Mouse (Mus musculus) left cerebral cortex, adult 9 months (tissue): ENCODE measurements around the gene Apoc1.

Experiments used
- DNase-seq, 2 experiments: peaks; one replicate each; pipeline ENCODE4 v3.0.0; 2022; ENCODE audit warnings: low spot score in 2 of 2

Gene Apoc1

DNA sequence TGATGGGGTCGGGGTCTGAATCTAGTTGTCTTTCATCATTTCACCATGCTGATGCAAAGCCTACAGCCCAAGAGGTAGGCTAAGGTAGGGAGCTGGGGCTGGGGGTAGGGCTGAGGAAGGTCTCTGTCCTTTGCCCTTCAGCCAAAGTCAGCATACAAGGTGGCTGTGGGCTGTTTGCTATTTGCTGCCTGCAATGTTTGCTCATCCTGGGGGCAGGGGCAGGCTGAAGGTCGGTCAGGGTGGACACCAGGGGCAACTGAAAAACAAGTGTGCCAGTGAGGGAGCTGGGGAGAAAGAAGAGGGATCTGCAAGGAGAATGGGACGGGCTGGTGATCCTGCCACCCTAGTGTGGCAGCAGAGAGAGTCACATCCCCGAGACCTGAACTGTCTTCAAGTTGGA lies 7.1 kb downstream of the Apoc1 start:
- DNase-seq: no peak

DNA sequence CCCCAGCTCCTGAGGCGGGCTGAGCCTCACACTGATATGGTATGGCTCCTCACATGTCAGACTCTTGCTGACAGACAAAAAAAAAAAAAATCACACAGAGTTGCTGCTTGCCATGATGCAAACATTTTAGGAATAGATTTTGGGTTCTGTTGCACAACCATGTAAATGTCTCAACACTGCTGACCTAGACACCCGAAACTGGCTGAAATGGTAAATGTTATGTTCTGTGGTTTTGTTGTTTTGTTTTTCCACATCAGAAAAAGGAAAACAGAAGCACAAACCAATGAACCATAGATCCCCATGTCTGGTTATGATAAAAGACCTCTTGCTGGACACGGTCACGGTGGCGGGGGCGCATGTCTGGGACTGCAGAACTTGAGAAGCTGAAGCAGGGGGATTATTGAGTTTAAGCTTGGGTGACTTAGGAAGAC lies 8.7 kb downstream of the Apoc1 start:
- DNase-seq: no peak

DNA sequence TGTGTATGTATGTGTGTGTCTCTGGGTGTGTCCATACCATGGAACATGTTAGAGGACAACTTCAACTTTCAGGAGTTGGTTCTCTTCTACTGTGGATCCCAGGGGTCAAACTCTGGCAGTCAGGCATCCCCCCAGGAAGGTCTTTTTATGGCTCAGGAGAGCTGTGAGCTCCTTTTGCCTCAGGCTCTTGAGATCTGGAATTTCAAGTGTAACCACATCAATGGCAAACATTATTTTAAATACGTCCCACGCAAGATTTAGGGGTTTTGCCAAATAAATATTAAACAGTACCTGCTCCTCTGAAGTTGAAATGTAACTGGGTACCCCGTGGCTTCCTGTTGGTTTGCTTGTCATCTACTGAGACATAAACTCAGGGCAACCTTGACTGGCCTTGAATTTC lies 9.5 kb downstream of the Apoc1 start:
- DNase-seq: no peak

DNA sequence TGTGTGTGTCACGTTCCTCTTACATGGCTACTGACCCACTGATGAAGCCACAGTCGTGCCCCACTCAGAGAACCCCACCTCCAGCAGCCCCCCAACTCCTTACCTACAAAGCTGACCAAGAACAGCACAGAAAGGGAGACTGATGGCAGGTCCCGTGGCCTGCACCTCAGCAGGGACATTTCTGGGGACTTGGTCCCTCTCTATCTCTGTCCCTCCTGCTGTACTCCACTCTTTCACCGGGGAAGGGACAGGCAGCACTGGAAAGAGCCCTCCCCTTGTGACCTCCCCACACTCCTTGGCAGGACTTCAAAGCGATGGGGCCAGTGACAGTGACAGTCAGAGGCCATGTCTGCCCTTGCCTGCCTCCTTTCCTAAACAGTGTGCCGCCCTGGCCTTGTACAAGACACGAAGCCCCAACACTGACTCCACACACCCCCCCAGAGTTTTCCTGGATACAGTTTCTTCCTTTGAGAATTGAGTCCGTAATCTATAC lies 11.2 kb downstream of the Apoc1 start, which contains the start of the genes Gm44805 and Apoc4:
Gm44805 (minus strand) TSS at position 222 of the 493 bp plus-strand sequence.
Apoc4 (minus strand) TSS at position 278 of the 493 bp plus-strand sequence.
- no peak for DNase-seq

DNA sequence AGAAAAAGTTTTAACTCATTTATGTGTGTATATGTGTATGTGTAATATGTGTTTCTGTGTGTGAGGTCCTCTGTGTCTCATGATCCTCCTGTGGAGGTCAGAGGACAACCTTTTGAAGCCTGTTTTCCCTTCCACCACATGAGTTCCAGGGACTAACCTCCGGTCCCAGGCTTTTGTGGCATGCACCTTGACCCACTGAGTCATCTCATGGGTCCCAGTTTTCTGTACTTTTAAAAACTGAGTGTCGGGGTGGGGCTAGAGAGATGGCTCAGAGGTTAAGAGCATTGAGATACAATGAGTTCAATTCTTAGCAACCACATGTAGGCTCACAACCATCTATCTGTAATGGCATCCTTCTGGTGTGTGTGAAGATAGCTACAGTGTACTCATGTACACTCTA lies 11.8 kb downstream of the Apoc1 start:
- no peak for DNase-seq

DNA sequence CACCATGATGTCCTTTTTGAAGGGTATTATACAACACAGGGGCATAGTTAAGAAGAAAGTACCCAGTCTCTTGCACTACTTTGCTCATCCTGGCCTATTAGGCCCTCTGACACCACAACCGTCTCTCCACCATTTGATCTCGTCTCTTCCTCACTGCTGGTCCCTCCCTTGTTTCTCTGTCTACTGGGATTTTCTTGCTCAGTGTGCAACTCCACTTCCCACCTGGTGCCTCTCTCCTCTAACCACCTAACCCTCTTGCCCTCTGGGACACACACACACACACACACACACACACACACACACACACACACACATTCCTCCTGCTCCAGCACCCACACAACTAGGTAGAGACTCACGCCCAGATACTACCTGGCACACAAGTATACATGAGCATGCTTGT lies 13.6 kb downstream of the Apoc1 start:
- DNase-seq: no peak

DNA sequence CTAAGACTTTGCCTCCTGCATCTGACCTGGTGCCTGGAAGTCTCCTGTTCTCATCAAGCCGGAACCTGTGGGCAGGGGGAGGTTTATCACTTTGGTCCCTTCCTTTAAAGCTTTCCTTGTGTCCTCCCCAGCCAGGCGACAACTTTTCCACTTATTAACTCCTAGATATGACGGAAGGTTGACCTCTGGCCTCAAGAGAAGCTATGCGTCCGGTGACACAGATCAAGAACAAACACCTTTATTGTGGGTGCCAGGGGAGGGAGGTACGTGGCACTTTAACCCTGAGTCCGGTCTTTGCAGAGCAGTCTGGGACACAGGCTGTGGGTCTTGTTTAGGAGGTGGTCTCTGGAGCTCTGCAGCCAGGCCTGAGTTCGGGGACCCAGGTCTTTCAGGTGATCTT lies 14.6 kb downstream of the Apoc1 start, which contains the start of gene Apoc2:
Apoc2 (minus strand) TSS at position 70 of the 400 bp plus-strand sequence.
- no peak for DNase-seq

DNA sequence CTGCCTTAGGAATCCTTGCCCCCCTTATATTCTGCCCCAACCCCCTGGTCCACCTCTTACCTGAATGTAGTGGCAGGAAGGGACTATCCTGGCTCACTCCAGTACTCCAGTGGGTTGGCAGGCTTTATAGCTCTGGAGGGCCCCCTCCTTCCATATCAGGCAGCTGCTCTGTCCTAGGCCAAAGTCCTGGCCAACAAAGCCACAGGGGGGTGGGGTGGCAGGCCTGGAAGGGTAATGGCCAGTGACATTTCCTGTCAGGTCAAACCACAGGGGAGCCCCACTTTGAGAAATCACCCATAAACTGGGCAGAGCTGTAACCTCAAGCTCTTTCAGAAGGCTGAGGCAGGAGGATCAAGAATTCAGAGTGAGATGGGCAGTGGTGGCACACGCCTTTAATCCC lies 15.8 kb downstream of the Apoc1 start:
- DNase-seq: no peak

DNA sequence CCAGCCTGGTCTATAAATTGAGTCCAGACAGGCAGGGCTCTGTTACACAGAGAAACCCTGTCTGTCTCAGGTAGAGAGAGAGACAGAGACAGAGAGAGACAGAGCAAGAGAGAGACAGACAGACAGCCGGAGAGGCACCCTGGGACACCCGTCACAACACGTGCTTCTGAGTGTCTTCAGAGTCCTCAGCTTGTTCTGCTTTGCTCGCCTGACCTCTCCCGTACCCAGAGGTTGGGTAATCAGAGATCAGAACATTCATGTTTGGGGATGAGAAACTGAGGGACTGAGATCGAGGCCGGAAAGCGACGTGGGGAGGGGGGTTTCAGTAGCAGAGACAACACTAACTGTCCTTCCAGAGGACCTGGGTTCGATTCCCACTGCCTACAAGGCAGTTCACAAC lies 16.6 kb downstream of the Apoc1 start:
- DNase-seq: no peak

DNA sequence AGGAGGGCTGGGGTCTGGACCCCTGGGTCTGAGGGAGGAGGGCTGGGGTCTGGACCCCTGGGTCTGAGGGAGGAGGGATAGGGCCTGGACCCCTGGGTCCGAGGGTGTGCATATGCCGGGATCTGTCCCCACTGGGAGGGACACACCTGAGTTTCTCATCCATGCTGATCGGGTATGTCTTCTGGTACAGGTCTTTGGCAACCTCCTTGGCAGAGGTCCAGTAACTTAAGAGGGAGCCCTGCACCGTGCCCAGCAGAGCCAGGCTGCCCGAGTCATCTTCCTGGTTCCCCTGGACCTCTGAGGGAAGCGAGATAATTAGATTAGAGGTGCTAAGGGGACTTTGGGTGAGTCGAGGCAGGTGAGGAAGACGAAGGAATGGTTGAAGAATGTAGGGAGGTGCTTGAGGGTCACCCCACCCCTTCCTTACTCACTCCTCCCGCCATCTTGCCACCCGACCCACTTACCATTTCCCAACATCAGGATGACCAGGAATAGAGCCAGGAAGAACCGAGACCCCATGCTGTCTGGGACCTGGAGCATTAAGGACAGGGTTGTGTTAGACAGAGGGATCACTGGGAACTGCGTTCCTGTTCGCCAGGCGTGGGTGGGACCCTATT lies 19.3 kb downstream of the Apoc1 start:
- no peak for DNase-seq

DNA sequence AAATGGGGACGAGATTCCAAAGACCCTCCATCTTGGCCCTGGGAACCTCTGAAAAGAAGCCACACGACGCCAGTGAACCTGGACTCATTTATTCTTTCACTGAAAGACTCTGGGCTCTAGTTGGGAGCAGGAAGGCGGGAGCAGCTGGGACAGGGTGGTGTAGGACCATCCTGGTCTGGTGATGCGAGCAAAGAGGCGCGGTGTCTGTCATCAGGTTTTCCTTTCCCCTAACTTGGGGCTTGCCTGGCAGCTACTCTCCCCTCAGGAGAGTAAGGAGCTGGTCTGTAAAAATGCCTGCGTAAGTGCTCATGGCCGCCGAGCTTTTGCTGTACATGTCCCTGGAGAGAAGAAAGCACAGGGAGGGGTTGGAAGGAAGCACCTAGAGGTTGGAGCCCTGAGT lies 20.9 kb downstream of the Apoc1 start:
- no peak for DNase-seq

DNA sequence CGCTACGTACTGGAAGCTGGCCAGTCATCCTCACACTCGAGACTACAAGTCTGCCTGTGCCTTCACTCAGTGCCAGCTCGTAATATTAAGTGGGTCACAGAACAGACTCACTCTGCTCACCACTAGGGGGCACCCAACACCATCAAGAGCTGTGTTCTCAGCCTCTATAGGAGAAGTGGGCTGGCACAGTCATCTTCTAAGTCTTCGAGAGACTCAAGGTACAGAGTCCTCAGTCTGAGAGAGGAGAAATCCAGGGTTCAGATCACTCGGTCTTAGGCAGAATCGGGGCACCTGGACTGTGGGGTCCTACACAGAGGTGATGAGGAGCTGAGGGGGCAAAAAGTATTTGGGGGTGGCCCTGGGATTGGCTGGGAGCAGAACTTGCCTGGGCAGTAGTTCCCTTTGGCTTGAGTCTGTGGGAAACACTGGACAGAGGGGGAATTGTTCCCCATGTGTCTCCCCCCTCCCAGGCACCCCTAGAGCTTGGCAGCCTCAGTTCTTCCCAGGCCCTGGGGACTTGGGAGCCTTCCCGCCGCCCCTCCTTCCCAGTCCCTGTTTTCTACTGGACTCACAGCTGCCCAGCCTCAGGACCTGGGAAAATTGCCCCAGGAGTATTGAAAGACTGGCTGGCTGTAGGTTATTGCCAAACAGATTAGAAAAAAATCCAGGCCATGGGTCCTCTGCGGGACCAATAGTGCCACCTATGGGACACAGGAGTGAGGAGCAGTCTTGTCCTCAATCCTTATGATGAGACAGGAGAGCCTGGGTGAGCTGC lies 23.3 kb downstream of the Apoc1 start:
- peak; percentile 84 to 97 for DNase-seq

DNA sequence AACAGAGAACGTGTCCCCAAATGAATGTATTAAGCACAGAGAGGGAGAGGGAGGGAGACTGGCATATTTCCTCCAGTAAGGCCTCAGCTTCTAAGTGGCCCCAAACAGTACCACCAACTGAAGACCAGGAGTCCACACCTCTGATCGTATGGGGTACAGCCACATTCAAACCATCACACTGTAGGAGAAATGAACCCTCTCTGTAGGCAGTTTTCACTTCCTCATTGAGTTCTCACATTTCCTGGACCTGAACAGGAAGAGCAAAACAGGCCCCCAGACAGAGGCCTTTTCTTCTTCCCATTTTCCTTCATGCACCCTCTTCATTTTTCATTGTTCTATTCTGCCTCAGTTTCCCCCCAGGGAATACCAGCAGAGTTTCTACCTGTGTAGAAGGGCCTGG lies 25.0 kb downstream of the Apoc1 start:
- no peak for DNase-seq

DNA sequence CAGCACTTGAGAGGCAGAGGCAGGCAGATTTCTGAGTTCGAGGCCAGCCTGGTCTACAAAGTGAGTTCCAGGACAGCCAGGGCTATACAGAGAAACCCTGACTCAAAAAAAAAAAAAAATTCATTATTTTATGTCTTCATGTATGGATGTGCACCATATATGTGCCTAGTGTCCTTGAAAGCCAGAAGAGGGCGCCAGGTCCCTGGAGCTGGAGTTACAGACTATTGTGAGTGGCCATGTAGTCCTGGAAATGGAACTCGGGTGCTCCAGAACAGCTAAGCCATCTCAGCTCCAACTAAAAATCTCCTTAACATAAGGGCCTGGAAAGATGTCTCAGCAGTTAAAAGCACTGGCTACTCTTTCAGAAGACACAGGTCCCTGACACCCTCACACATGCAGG lies 25.7 kb downstream of the Apoc1 start:
- no peak for DNase-seq

DNA sequence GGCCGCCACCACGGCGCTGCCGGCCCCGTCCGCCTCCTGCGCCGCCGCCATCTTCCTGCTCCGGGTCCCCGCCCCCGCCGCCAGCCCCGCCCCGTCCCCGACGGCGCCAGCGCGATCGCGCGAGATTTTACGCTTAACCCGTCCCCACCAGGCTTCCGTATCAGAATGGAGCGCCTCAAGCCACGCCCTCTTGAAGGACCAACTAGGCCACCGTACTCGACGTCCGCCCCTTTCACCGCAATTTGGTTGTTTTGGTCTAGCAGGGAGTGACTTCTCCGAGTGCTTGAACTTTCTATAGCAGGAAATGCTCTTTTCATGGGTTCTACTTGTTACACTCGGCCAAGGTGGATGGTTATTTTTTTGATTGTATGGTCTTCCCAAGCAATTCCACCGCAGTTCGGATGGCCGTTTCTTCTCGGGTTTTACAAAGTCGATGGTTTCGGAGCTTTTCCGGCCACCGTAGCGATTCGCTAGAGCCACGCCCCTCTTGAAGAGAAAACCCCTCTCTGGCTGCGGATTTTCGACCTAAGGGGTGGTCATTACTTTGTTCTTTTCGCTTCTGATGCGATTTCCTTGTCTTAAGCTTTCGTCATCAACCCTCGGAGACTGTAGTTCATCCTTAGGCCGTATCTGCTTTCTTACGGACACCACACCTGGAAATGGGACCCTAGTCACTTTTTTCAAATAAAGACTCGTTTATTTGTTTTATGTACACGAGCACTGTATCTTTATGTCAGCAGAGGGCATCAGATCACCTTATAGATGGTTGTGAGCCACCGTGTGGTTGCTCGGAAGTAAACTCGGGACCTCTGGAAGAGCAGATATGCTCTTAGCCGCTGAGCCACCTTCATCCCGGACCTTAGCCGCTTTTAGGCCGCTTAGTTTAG lies 27.3 kb downstream of the Apoc1 start, which contains the start of gene Clptm1:
Clptm1 (minus strand) TSS at position 79 of the 887 bp plus-strand sequence.
- peak; percentile 92 to 98 for DNase-seq

DNA sequence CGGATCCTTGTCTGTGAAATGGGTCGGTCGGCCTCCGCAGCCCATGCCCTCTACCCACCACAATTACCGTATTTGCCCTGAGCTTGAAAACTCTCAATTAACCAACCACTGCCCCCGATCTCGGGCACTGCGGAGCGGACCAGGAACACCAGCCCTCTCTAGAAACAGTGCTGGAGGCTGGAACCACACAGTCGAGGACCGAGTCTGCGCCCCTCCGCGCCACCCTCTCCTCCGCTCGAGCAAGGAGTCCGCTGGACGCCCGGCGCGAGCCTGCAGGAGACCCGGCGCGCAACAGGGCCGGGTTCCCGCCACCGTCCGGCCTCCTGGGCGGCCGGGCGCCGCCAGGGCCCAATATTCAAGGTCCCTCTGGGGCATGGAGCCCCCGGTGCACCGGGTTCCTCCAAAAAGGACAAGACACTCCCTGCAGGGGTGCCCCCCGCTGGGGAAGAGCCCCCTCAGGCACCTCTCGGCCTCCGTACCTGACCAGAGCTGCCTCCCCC lies 28.0 kb downstream of the Apoc1 start:
- no peak for DNase-seq

DNA sequence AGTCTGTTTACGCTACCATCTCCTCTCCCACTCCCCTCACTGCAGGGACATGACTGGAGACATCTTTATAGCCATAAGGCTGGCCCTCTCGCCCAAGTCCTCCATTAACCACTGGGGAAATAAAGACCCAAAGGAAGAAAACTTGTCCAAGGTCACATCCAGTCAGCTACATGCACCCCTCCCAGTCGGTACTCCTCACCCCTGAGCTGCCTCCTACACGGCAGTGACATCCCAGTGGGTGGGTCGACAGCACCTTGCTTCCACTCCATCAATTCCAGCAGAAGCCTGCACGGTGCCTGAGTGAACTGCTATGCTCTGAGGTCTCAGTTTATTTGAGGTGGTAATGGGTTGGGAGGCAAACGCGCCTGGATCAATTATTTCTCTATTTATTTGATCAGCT lies 28.5 kb downstream of the Apoc1 start:
- DNase-seq: no peak

DNA sequence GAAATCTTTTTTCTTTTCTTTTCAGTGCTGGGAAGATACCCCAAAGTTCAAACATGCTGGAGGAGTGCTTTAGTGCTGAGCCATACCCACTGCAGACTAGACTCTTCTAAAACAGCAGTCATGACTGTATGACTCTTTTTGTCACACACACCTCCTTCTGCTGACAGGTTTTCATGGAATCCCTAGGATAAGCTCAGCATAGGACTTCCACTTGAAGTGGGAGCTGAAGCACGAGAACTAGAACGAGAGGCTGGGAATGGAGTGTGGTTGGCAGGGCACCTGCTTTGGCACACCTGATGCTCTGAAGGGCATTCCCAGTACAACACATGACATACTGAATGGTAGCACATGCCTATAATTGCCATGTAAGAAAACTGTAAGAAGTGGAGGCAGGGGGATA lies 39.8 kb downstream of the Apoc1 start:
- DNase-seq: no peak

DNA sequence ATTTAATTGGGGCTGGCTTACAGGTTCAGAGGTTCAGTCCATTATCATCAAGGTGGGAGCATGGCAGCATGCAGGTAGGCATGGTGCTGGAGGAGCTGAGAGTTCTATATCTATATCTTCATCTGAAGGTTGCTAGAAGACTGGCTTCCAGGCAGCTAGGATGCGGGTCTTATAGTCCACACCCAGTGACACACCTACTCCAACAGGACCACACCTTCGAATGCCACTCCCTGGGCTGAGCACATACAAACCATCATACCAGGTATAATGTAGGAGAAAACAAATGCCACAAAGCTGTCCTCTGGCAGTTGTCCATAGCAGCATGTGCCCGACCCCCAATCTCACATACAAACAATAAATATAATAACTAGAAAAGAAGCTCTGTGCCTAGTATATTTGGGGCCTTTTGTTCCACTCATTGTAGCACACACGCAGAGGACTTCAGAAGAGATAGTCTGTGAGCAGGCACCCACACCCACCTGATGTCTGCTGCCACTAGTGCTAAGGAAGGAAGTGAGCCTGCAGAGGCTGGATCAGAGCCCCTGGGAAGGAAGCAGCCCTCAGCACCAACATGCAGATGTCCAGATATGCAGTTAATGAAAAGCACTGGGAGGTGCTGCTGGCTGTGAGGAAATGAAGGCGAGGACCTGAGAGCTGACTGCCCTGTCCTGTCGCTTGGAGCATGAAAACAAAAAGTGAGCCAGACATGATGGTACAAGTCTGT lies 41.2 kb downstream of the Apoc1 start:
- DNase-seq: no peak

DNA sequence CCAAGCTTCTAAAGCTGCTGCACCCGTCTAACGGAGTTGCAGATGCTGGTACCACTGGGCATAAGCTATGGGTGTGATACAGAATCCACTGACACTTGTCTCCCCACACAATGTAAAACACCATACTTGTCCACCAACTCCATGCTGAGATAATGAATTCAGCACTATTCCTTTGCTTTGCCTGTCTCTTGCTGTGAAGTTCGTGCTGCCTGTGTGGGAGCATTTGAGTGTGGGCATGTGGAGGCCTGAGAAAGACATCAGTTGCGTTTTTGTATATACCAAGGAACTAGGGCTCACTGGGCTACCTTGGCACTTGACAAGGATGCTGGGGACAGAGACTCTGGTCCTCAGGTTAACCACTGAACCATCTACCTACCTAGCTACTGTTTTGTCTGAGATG lies 51.2 kb downstream of the Apoc1 start:
- DNase-seq: peak; percentile 35 to 42
